Mouse (Mus musculus): ENCODE results near the gene Bcr. TPM values are rescaled to one million over a fixed set of nuclear protein-coding genes. Genes with fewer than 3 reads are reported as not detected.
A peak's percentile ranks its signal among the peaks of the same experiment; 100 is the strongest.

Gene Bcr
- total RNA-seq, 2 experiments from 2014 or later = 4.2 to 6.4 TPM

DNA sequence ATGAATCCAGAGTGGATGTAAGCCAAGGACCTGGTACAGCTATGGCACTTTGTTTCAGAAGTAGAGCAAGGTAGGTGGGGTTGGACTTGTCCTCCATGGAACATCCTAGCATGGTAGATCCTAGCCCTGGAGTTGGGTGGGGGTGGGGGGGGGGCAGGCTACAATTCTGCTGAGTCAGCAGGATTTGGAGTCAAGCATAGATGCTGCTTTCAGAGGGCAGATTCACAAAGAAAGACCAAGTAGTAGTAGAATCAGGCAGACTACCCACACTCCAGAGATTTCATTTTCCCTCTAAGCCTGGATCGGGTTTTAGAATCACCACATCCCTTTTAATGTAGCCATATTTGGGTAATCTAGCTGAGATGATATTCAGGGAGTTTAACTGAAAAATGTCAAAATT is 33.9 kb downstream of the Bcr start:
- no peak for DNase-seq

DNA sequence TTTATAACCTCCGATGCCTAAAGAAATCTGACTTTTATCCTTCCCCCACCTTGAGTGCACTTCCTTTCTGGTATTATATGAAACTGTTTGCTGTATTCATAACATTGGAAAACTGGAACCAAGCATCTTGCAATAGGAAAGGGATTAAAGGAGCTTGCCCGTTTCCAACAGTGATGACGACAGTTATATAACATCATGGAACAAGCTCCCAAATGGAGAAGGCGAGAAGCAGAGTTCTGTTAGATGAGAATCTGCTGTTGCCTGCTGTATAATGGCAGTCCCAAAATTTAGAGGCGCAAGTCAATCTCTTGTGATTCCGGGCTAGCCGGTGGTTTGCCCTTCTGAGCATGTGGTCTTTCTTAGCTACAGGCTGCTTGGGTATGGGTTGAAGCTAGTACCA is 34.8 kb downstream of the Bcr start:
- no peak for DNase-seq

DNA sequence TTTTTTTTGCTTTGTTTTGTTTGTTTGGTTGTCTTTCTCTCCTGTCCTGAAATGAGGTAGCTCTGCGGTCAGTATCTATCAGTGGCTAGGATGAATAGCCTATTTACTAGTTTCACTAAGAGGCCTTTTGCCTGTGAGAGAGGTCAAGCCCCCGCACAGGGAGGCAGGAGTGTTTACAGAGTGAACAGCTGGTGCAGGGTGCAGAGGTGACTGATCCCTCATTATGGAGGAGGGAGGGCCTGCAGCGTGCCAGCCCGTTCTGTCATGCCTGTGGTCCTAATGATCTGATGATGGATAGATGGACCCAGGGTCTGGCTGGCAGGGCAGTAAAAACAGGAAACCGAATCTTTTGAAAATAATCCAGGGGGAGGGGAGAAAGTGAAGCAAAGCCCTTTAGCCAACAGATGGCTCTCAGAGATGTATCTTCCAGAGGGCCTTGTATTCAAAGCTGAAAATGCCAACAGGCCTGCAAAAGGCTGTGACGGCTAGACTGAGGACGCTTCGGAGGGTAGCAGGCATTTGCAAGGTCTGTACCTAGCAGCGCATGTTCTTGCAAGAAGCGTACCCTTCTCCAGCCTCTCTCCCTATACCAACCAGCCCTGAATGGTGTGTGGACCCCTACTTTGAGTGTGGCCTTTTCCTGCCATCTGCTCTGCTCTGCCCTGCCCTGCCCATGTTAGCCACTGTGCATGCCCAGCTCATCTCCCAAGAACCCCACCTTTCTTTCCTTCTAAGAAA is 38.2 kb downstream of the Bcr start:
- no peak for DNase-seq

DNA sequence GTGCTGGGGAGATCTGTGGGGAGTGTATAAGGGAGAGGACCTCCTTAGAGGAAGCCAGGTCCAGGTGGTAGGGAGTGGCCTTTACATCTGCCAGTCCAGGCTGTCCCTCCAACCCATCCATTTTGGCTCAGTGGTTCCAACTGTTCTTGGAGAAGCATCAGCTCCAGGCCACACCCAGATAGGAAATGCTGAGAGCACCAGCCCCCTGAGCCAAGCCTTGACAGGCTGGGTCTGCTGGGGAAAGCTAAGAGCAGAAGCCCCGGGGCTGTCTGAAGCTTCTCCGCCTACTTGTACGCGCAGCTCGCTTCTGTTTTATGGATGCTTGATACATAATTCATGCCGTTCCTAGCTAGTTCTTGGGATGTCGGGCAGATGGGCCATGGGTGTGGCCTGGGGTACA is 39.9 kb downstream of the Bcr start:
- DNase-seq = no peak

DNA sequence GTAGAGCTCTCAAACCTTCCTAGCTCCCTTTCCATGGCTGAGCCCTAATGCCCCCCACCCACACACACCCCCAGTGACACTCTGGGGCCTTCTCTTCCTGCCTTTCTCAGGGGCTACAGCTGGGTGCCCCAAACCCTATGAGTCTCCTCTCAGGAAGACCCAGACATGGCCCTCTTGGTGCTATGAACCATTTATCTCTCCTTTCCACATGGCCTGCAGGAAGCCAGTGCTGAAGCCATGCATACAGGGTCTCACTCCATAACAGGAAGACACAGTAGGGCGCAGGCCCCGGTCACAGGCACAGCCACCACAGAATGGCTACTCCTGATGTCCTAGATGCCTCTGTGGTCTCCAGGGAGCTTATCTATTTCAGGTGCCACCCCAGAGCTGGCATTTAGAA is 43.1 kb downstream of the Bcr start:
- no peak for DNase-seq

DNA sequence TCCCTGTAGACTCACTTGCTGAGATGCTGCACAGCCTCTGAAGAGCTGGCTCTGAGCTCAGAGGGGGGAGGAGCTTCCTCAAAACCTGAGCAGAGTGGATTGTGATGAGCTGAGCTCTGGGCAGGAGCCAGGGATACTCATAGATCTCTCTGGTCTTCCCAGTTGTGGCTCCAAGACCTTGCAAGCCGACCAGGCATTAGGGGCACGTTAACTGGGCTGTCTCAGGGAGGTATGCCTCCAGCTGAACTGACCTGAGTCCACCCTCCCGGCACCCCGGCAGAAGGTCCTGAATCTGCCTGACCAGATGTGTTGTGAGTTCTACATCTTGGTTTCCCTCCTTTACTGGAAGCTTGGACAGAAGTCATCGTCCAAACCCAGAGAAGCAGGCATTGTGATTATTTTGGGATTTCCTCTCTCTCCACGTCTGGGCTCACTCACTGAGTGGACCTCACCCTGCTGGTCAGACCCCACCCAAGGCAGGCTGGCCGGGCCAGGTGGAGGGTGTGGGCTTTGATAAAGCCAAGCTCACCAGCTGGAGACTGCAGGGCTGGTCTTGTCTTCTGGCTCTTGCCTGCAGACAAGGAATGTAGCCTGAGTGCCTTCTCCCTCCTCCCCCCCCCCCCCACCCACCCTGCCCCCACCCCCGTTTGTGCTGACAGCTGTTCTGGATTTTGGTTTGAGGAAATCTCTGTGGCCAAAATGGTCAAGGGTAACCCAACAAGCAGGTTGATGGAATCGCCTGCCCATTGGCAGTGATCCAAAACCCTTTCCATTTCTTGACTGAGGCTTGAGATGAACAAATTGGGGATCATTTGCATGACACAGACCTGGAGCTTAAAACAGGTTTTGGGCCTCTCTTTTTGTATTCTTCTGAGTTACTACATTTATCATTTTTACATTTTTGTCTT is 44.1 kb downstream of the Bcr start:
- DNase-seq = peak; percentile 31

DNA sequence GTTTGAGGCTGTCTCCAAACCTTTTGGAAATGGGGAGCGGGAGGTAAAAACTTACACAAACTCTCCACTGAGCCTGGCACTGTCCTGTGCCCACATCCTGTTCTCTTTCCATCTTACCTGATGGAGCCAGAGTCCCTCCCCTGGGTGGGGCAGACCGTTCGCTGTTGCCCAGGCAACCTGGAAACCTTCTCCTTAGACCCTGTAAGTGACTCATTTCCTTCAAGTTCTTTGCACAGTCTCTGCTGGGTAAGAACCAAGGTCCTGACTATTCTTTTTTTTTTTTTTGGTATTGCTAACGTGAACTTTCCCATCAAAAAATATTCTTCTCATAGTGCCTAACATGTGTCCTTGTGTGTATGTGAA is 44.7 kb downstream of the Bcr start:
- DNase-seq = no peak

DNA sequence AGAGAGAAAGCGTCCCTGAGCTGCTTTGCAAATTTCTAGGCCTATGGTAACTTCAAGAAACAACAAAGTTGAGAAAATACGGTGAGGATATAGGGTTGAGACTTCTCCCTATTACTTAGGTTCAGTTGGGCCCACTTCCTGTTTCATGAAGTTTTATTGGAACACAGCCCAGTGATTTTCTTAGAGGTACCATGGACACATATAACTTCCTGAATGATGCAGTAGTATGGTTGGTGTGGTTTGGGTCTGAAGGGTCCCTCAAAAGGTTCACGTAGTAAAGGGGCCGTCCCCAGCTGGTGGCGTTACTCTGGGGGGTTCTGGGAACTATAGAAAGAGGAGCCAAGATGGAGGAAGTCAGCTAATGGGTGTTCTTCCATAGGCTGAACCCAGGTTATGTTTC is 45.3 kb downstream of the Bcr start:
- no peak for DNase-seq

DNA sequence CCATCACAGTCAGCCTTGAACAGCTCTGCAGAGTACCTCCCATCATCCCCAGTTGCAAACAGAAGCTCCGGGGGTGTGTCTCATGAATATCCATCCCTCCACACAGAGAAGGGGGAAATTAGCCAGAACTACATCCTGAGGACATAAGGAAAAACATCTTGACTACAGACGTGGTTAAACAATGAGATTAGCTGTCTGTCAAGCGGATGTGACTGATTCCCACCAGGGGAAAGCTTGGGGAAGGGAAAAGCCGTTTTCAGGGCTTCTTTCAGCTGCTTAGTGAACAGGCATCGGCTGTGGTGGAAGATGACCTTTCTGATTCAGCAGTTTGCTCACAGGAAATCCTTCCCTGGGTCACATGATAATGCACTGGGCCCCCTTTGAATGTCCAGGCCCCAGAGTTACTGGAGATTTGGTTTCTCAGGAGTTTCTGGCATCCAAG is 46.6 kb downstream of the Bcr start:
- no peak for DNase-seq

DNA sequence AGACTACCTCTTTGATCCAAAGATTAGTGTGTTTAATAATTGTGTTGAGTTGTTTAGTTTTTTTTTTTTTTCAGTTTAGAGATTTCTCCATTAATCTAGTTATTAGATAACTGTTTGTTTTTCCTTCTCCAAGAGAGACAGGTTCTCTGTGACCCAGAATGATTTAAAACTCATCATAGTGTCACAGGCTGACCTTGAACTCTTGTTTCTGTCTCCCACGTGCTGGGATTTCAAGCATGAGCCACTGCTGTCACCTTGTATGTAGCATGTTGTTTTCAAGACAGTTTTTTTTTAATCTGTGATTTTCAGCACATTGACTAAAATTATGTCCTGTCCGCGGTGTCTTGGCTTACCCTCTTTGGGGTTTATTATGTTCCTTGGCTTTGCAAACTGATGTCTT is 47.7 kb downstream of the Bcr start:
- no peak for DNase-seq

DNA sequence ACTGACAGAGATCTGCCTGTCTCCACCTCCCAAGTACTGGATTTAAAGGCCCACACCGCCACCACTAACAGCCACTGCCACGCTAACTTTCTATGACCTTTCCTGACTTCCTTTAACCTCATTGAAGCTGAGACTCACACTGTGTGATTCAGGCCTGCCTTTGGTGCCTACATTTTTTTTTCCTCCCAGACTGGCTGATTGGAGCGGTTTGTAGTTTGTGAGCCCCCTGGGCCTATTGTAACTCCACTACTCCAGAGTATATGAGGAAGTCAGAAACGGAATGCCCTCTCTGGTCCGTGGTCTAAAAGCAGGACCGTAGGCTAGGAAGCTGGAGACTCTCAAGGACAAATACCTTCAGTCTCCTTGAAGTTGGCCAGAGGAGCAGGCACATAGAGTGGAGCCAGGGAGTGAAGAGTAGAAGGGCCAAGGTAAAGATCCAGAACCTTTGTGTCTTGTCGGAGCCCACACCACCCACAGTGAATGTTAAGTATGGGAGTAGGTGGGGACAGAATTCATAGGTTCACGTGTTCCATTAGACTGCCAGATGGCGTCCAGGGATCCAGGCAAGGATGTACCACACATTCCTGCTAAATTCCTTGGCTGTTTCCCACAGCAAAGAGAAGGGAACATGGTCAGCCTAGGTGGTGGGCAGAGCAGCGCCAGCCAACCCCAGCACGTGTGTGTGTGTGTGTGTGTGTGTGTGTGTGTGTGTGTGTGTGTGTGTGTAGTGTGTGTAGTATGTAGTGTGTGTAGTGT is 51.2 kb downstream of the Bcr start:
- DNase-seq = no peak

DNA sequence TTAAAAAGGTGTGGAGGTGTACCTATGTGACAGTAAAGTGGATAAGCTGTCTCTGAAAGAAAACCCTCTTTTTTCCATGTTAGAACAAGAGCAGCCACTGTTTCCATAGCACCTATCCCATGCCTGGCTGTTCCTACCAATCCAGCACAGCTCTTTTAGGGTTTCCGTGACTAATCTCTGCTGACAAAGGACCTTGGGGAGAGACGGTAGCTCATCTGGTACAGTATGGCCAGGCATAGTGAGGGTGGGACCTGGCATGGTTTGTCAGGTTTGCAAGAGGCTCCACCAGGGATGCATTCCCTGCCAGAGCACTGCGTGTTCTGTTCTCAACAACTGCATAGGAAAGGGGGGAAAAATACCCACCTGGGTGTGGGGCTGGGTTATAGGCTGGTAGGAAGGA is 52.0 kb downstream of the Bcr start:
- DNase-seq = no peak

DNA sequence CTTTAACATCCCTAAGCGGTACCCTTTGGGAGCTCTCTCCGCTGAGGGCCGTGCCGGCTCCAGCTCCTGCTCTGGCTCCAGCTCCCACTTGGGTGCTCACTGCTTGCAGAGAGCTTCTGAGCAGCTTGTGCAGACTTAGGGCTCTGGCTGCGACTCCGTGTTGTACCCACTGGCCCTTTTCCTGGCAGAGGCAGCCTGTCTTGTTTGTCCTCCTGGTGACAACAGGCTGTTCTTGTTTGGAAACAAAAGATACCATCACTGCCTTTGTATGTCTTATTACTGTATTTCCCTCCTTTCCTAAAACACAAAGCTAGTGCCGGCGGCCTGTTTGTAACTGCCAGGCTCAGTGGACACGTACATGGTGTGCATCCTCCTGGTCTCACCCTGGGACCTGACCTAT is 53.2 kb downstream of the Bcr start:
- no peak for DNase-seq

DNA sequence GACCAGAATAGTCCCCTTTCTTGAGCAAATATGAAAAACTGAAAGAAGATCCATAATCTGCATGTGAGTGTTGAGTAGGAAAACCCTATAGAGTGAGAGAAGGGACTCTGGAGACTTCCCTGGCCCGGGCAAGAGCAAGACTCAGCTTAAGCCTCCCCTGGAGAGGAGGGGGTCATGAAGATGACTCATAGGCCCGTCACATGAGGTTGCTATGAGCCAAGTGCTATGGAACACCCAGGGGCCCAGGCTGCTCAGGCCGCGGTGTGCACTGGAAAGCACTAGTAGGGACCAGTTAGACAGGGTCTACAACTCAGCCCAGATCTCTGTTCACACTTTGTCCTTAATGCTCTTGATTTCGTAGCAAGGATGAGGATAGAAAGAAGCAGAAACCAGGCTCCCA is 54.8 kb downstream of the Bcr start:
- no peak for DNase-seq

DNA sequence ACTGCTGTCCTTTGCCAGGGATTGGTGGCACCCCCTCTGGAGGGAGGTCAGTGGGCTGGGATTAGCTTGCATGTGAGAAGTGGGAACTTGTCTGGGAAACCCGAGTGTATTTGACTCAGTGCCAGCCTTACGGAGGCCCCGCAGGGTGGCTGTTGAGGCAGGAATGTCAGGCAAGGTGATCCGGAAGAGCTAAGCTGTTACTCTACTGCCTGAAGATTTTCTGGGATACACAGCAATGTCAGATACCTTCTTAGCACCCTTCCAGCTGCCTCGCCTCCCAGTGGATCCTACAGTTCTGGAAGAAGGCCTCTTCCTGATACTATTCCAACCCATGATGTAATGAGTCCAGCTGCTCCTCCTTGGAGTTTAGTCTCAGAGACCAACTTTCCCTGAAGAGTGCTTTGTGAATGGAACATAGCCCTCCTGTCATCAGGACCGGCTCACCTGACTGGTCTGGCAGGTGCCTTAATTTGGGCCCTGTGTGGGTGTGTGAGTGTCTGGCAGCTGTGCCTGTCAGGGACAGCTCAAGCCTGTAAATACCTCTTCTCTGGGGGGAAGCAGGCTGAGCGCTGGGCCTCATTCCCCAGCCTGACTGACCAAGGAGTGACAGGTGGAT is 56.6 kb downstream of the Bcr start:
- DNase-seq = peak; percentile 24

DNA sequence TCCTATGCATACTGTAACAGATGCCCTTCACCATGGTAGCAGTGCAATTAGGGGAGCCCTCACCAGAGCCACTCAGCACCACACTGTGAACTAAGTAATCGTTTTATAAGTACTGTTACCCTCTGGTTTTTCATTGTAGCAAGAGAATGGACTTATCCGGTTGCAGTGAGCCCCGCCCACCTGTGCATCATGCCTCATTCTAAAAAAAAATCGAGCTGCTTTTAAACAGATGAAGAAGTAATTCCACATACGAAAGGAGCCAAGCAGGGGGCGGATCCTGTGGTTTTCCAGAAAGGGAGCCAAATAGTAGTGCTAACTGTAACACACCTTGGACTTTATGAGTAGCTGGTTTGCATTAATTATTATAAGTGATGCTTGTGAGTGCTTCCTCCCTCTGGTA is 58.1 kb downstream of the Bcr start:
- no peak for DNase-seq

DNA sequence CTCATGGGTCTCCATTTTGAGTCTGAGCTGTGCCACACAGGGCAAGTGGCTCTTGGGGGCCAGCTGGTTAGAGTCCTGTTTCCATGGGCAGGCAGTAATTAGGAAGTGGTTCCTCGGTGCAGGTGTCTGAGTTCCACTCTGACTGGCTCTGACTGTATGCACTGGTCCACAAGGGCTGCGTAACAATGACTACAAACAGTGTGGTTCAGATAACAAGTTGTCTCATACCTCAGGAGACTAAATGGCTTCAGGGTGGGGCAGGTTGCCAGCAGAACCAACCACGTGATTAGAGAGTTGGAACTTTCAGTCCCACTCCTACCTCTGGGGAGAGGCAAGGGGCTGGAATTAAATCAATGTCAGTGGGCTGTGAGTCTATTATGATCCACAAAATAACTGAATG is 59.0 kb downstream of the Bcr start:
- DNase-seq = no peak

DNA sequence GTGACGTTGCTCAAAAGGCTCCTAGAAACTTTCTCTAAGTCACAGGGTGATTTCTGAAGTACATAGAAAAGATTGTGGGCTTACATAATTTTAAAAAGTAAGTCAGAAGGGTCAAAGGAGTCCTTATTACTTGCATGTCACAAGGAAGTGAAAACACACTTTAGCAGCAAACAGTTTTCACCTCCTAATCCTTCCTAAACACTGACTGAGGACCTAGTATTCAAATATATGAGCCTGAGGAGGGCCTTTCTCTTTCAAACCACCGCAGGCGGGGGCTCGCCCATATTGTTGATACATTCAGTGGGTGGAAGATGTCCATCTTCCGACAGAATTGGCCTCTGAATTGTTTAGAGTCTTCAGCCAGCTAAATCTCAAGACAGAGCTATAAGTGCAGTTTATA is 59.8 kb downstream of the Bcr start:
- no peak for DNase-seq

DNA sequence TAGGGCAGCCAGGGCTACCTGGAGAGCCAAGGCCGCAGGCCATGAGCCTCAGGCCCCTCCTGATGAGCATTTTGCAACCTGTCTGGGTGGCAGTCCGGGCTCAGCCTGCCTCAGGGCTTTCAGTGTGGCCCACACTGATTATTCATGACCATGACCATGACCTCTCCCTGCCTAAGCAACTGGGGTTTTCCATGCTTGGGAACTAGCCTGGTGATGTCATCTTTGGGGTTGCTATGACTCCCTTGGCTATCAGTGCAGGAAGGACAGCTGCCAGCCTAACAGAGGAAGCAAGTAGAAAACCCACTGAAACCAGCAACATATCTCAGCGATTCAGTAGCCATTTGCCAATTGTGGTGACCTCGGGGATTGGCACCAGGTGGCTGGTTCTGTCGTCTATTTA is 60.6 kb downstream of the Bcr start:
- DNase-seq = peak; percentile 29

DNA sequence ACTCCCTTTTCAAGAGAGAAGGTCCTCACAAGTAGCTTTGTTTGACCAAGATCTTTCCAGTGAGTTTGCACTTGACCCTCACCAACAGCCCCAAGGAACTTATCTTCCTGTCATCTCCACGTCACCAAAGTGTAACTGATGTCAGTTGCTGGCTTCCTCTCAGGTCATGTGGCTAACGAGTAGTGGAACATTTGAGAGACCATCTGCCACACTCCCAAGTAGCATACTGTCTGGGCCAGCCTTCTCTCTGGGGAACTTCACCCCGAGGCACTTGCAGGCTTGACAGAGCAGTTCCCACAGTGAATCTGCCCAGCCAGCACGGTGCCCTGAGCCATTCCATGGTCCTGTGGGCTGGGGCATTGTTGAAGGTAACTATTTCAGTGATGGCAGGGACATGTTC is 65.2 kb downstream of the Bcr start:
- no peak for DNase-seq

DNA sequence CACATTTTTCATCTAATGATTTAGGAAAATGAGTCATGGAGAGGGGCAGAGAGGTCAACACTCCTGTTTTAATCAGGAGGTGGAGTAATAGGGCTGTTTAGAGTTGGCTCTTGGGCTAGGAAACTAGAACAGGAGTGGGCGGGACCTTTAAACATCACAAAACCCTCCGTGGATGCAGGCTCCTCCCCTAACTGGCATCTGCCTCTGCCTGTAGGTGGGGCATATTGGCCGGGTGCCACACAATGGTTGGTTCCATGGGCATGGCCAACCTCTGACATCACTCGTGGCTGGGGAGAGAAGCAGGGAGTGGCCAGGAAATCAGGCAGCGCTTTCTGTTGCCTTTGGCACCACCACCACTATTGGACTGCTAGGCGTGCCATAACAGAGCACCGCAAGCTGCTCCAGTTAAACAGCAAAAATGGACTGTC is 68.9 kb downstream of the Bcr start:
- no peak for DNase-seq

DNA sequence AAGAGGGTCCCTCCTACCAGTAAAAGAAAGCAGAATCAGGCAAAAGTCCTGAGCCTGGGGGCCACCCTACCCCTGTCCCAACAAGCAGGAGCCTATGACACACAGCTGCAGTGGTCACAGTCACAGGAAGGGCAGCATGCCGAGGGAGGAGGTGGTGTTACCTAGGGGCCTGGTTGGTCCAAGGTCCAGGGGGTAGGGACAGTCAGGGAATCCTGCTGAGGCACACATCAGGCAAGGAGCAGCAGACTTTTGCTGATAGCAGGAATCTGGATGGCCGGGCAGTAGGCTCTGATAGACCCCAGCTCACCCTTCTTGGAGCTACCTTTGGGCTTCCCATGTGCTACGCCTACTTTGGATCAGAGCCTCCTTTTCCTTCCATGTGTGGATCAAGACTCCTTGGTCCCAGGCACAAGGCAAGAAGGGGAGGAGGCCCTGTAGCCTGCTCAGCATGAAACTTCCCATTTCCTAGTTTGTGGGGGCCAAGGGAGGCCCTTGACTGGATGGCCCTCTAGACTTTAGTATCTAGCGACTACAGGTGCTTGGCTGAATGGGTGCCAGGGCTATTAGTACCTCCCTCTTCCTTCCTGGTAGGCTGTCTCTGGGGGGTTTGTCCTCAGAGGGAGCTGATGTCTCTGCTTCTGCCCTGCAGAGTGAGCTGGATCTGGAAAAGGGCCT is 70.1 kb downstream of the Bcr start:
- no peak for DNase-seq

Data from gastrocnemius, postnatal 10 days (tissue).